Mouse (Mus musculus) layer of hippocampus, adult 11-12 months (tissue): ENCODE measurements around the gene Ostf1.

Experiments
- DNase-seq: peaks from one replicate; pipeline ENCODE4 v3.0.0; 2022; ENCODE audit warnings: low spot score

The Ostf1 gene

GRCm38 (mm10) chr19:18568828-18569430 is 62.7 kb downstream of the Ostf1 start:
- DNase-seq: no peak

GRCm38 (mm10) chr19:18567936-18568827 is 63.4 kb downstream of the Ostf1 start:
- DNase-seq: no peak

DNA sequence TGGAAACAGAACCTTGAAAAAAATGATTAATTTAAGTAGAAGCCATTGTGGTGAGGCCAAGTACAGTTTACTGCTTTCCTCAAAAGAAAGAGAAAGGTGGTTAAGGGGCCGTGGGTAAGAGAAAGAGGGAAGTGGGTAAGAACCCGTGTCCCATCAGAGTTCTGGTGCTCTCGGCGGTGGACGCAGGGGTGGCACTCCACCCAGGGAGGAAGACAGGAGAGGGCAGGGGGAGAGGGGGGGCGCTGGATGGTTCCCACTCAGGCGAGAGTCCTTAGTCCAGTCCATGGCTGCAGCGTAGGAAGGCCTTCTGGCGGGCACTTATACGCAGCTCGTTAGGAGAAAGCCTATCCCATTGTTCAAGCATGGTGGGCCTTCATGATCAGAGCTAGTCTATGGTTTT is 64.1 kb downstream of the Ostf1 start:
- no peak for DNase-seq

- no peak for DNase-seq
Observed at GRCm38 (mm10) chr19:18557708-18558107, 73.9 kb downstream of the Ostf1 start.

- DNase-seq: no peak
Observed at GRCm38 (mm10) chr19:18555645-18556044, 76.0 kb downstream of the Ostf1 start.

GRCm38 (mm10) chr19:18548668-18549067 is 83.0 kb downstream of the Ostf1 start:
- DNase-seq: peak; percentile 83
